Mouse (Mus musculus): ENCODE measurements at regions not wholly inside any gene's neighbourhood (a gene's known extent, or its start where the extent isn't known, plus 50 kb on each side); places are given as distances from the start of the nearest gene placed in this dataset.

GRCm38 (mm10) chr4:87386835-87387234, 156.6 kb upstream of the Slc24a2 start:
- TF ChIP-seq POLR2AphosphoS2 (IDR thresholded peaks at IDR 0.05; ENCODE audit: low read depth, low read length) (no peak), SMC3 (IDR thresholded peaks at IDR 0.05; ENCODE audit: low read depth, low read length) (no peak), CTCF (conservative IDR thresholded peaks at IDR 0.05 in 1 of 2, IDR thresholded peaks at IDR 0.05 in 1 of 2; ENCODE audit: low read depth in 2 of 2, low read length in 2 of 2) (no peak), ETS1 (conservative IDR thresholded peaks at IDR 0.05; ENCODE audit: low read depth, low read length) (no peak), MAX (IDR thresholded peaks at IDR 0.05; ENCODE audit: low read length) (no peak), MAFK (IDR thresholded peaks at IDR 0.05; ENCODE audit: insufficient replicate concordance, low read length) (no peak), USF2 (conservative IDR thresholded peaks at IDR 0.05; ENCODE audit: low read depth, low read length) (no peak), RAD21 (IDR thresholded peaks at IDR 0.05; ENCODE audit: low read depth, low read length) (no peak)
